Mouse (Mus musculus) forebrain, embryonic 14.5 days (tissue): Measurements from ENCODE around the gene Btg1-ps2. TPM values are rescaled to one million over a fixed set of nuclear protein-coding genes. Genes with fewer than 3 reads are reported as not detected.

Source experiments
- polyA plus RNA-seq: library from polyadenylated mRNA; unstranded; fragments of >200 nt; fragmentation: Nextera tagmentation; extraction: Ambion mirVana; gene quantifications from 2 replicates; pipeline ENCODE4 v1.2.1, GENCODE M21; 2014

The Btg1-ps2 gene
- polyA plus RNA-seq, 1 experiment from 2014 or later, result not detected

Other genes starting within 250 kb of the Btg1-ps2 start
- not detected in 2 replicates for gene Rhox5, start 238.3 kb downstream of the Btg1-ps2 start, polyA plus RNA-seq
- not detected in 2 replicates for gene Rhox6, start 216.2 kb downstream of the Btg1-ps2 start, polyA plus RNA-seq
- not detected in 2 replicates for gene Rhox7a, start 211.4 kb downstream of the Btg1-ps2 start, polyA plus RNA-seq
- gene Rhox8, start 164.2 kb downstream of the Btg1-ps2 start, polyA plus RNA-seq, result not detected in 2 replicates
- gene Rhox7b, start 145.9 kb downstream of the Btg1-ps2 start, polyA plus RNA-seq, result not detected in 2 replicates
- gene Rhox9, start 141.3 kb downstream of the Btg1-ps2 start, polyA plus RNA-seq, result not detected in 2 replicates
- gene Btg1-ps1, start 24.3 kb downstream of the Btg1-ps2 start, polyA plus RNA-seq, result not detected in 2 replicates
- not detected in 2 replicates for gene Rhox10, start 23.4 kb upstream of the Btg1-ps2 start, polyA plus RNA-seq
- not detected in 2 replicates for gene Rhox11, start 42.0 kb upstream of the Btg1-ps2 start, polyA plus RNA-seq
- not detected in 2 replicates for gene Rhox12, start 67.8 kb upstream of the Btg1-ps2 start, polyA plus RNA-seq
- gene Rhox13, start 78.1 kb upstream of the Btg1-ps2 start, polyA plus RNA-seq, result not detected in 2 replicates
- 9.5 and 10.5 TPM in 2 replicates for gene Zbtb33, start 146.7 kb upstream of the Btg1-ps2 start, polyA plus RNA-seq
- gene Tmem255a, start 209.3 kb upstream of the Btg1-ps2 start, polyA plus RNA-seq, result 13.9 and 15.8 TPM in 2 replicates